Mouse (Mus musculus) liver, embryonic 13.5 days (tissue): ENCODE results near the gene Pou2f3. TPM values are rescaled to one million over a fixed set of nuclear protein-coding genes. Genes with fewer than 3 reads are reported as not detected.

Source experiments
- ATAC-seq: fragments of 200-750 bp; cut with Nextera tagmentation; 2 replicates; pipeline ENCODE4 v1.8.0; 2017; ENCODE audit warnings: low read depth, mild to moderate bottlenecking, moderate number of reproducible peaks, moderate library complexity
- DNase-seq: peaks from one replicate; pipeline ENCODE4 v3.0.0; 2022
- H3K27ac ChIP-seq: fragments of 300-500 bp; sonication (generic); 2 replicates; pipeline ENCODE4 v1.5.1; 2015; ENCODE audit warnings: moderate library complexity, mild to moderate bottlenecking, inconsistent platforms
- H3K27me3 ChIP-seq: fragments of 300-500 bp; sonication (generic); 2 replicates; pipeline ENCODE4 v1.6.1; 2015; ENCODE audit warnings: mild to moderate bottlenecking, inconsistent platforms
- H3K36me3 ChIP-seq: fragments of 300-500 bp; sonication (generic); 2 replicates; pipeline ENCODE4 v1.6.1; 2015; ENCODE audit warnings: mild to moderate bottlenecking, inconsistent platforms
- H3K4me1 ChIP-seq: fragments of 300-500 bp; sonication (generic); replicated peaks from 2 replicates; pipeline ENCODE4 v1.6.1; 2015; ENCODE audit warnings: inconsistent platforms
- H3K4me2 ChIP-seq: fragments of 300-500 bp; sonication (generic); 2 replicates; pipeline ENCODE4 v1.6.1; 2015; ENCODE audit warnings: inconsistent platforms, mild to moderate bottlenecking, moderate library complexity
- H3K4me3 ChIP-seq: fragments of 300-500 bp; sonication (generic); replicated peaks from 2 replicates; pipeline ENCODE4 v1.5.1; 2015; ENCODE audit warnings: mild to moderate bottlenecking, inconsistent platforms
- H3K9ac ChIP-seq: fragments of 300-500 bp; sonication (generic); 2 replicates; pipeline ENCODE4 v1.6.1; 2015; ENCODE audit warnings: mild to moderate bottlenecking, inconsistent platforms
- H3K9me3 ChIP-seq: fragments of 300-500 bp; sonication (generic); replicated peaks from 2 replicates; pipeline ENCODE4 v1.6.1; 2016; ENCODE audit warnings: inconsistent platforms
- WGBS: fragments of 180-500 bp; shearing (Covaris S2); methylation state at CpG from one replicate; pipeline ENCODE4 v1.1.7; 2015; ENCODE audit not compliant: insufficient replicate concordance; 5-methylcytosine and 5-hydroxymethylcytosine counted together
- polyA plus RNA-seq: library from polyadenylated mRNA; unstranded; fragments of >200 nt; fragmentation: Nextera tagmentation; extraction: Ambion mirVana; gene quantifications from 2 replicates; pipeline ENCODE4 v1.2.1, GENCODE M21; 2015

The Pou2f3 gene
- polyA plus RNA-seq, 1 experiment from 2014 or later = not detected

- H3K9me3 ChIP-seq = no peaks in the 10 kb centered on the region
- H3K9ac ChIP-seq = no peak overlapping the region
- 63% methylated on average over 6 of the region's 6 CpGs for WGBS
- no peak for ATAC-seq
- DNase-seq = no peak
- H3K27ac ChIP-seq = no peak overlapping the region
- no peak overlapping the region for H3K4me3 ChIP-seq
- no peak overlapping the region for H3K4me2 ChIP-seq
- H3K36me3 ChIP-seq = no peaks in the 10 kb centered on the region
- no peaks in the 10 kb centered on the region for H3K4me1 ChIP-seq
- peaks cover 10% of the 10 kb centered on the region for H3K27me3 ChIP-seq
Measured at GRCm38 (mm10) chr9:43151779-43152178, 58.4 kb downstream of the Pou2f3 start.

DNA sequence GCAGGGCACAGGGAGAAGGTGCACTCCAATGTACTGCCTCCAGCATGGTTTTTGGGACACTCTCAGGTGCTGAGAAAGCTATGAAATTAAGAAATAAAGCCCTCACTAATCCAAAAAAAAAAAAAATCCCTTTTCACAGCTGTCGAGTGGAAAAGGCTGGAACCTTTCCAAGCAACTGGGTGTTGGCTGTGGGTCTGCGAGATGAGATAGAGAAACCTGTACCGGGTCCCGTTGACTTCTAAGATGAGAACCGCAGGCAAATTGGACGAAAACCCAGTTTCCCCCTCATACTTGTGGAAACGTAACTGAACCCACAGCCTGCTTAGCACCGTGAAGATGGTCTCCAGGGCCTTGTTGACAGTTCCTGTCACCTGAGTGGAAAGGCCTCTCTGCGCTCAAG lies 59.2 kb downstream of the Pou2f3 start:
- Histone ChIP-seq H3K27me3 (peaks cover 13% of the 10 kb centered on the region), H3K9me3 (no peaks in the 10 kb centered on the region), H3K4me2 (no peak overlapping the region), H3K4me3 (no peak overlapping the region), H3K4me1 (no peaks in the 10 kb centered on the region), H3K36me3 (no peaks in the 10 kb centered on the region), H3K27ac (no peak overlapping the region), H3K9ac (no peak overlapping the region)
- DNase-seq (no peak), ATAC-seq (no peak)
- WGBS = 62% methylated on average over 9 of the region's 9 CpGs

DNA sequence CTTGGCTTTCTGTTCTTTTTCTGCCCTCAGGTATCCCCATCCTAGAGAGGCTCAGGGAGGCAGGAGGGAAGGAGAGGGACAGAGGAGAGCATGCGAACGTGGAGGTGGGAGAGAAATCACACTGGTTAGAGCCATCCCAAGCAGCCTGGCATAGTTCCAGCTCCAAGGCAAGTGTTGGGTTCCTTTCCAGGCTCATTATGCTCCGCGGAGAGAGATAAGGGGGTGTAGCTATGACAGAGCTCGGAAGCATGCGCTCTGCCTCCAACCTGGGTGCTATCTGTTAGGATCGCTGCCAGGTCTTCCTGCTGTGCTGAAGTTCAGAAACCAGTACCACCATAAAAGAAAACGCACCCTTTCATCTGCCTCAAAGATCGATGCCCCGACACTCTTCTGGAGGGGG lies 60.1 kb downstream of the Pou2f3 start:
- no peaks in the 10 kb centered on the region for H3K36me3 ChIP-seq
- no peak overlapping the region for H3K27ac ChIP-seq
- H3K27me3 ChIP-seq = peaks cover 13% of the 10 kb centered on the region
- 29% methylated on average over 10 of the region's 10 CpGs for WGBS
- no peak overlapping the region for H3K4me3 ChIP-seq
- DNase-seq = no peak
- H3K9ac ChIP-seq = no peak overlapping the region
- no peaks in the 10 kb centered on the region for H3K4me1 ChIP-seq
- H3K9me3 ChIP-seq = no peaks in the 10 kb centered on the region
- H3K4me2 ChIP-seq = no peak overlapping the region
- no peak for ATAC-seq

- no peaks in the 10 kb centered on the region for H3K9me3 ChIP-seq
- no peak overlapping the region for H3K4me3 ChIP-seq
- no peak for DNase-seq
- no peak overlapping the region for H3K9ac ChIP-seq
- no peaks in the 10 kb centered on the region for H3K36me3 ChIP-seq
- WGBS = 69% methylated on average over 3 of the region's 3 CpGs
- ATAC-seq = no peak
- no peaks in the 10 kb centered on the region for H3K4me1 ChIP-seq
- H3K4me2 ChIP-seq = no peak overlapping the region
- no peak overlapping the region for H3K27ac ChIP-seq
- peaks cover 13% of the 10 kb centered on the region for H3K27me3 ChIP-seq
Measured at GRCm38 (mm10) chr9:43149498-43149897, 60.7 kb downstream of the Pou2f3 start.

- ATAC-seq (no peak), DNase-seq (no peak)
- Histone ChIP-seq H3K9ac (no peak overlapping the region), H3K9me3 (no peaks in the 10 kb centered on the region), H3K36me3 (no peaks in the 10 kb centered on the region), H3K4me2 (no peak overlapping the region), H3K27me3 (peaks cover 10% of the 10 kb centered on the region), H3K27ac (no peak overlapping the region), H3K4me3 (no peak overlapping the region), H3K4me1 (no peaks in the 10 kb centered on the region)
- WGBS = 51% methylated on average over 4 of the region's 4 CpGs
Measured at GRCm38 (mm10) chr9:43145196-43145595, 65.0 kb downstream of the Pou2f3 start.

DNA sequence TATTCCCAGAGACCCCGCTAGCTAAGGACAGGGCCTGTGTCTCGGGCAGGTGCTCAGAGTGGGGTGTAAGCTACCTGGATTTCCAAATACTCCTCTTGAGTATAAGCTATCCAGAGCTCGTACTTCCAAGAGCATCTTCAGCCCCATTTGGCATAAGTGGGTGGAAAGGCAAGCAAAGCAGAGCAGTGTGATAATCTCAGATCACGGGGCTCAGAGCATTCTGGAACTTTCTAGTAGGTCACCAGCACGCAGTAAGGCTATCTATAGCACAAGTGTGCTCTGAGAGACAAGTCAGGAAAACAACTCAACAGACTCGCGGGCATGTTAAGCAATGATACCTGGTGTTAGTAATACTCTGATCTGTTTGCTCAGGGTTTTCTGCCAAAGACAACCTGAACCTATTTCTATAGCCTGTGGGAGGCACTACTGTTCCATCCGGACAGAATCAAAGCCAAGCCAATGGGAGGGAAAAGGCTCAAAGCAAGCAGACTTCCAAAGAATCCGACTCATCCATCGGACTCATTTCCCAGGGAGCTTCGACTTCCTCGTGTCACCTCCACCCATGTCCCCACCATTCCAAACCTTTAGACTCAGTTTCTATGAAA lies 65.9 kb downstream of the Pou2f3 start:
- no peak for ATAC-seq
- peaks cover 15% of the 10 kb centered on the region for H3K27me3 ChIP-seq
- H3K9ac ChIP-seq = no peak overlapping the region
- H3K36me3 ChIP-seq = no peaks in the 10 kb centered on the region
- 47% methylated on average over 12 of the region's 12 CpGs for WGBS
- no peak for DNase-seq
- no peaks in the 10 kb centered on the region for H3K9me3 ChIP-seq
- H3K27ac ChIP-seq = no peak overlapping the region
- no peaks in the 10 kb centered on the region for H3K4me1 ChIP-seq
- no peak overlapping the region for H3K4me3 ChIP-seq
- H3K4me2 ChIP-seq = no peak overlapping the region

GRCm38 (mm10) chr9:43141839-43142238 lies 68.3 kb downstream of the Pou2f3 start:
- no peaks in the 10 kb centered on the region for H3K4me1 ChIP-seq
- ATAC-seq (no peak), DNase-seq (peak; percentile 15)
- no peaks in the 10 kb centered on the region for H3K9me3 ChIP-seq
- WGBS = 6% methylated on average over 4 of the region's 4 CpGs
- H3K36me3 ChIP-seq = no peaks in the 10 kb centered on the region
- no peak overlapping the region for H3K27ac ChIP-seq
- no peak overlapping the region for H3K4me2 ChIP-seq
- H3K9ac ChIP-seq = no peak overlapping the region
- H3K4me3 ChIP-seq = no peak overlapping the region
- H3K27me3 ChIP-seq = peaks cover 28% of the 10 kb centered on the region; the same call in 1 of the 2 replicates

GRCm38 (mm10) chr9:43133525-43133924 lies 76.6 kb downstream of the Pou2f3 start:
- no peaks in the 10 kb centered on the region for H3K9me3 ChIP-seq
- no peak overlapping the region for H3K27ac ChIP-seq
- DNase-seq = no peak
- no peak overlapping the region for H3K4me3 ChIP-seq
- no peaks in the 10 kb centered on the region for H3K36me3 ChIP-seq
- ATAC-seq = no peak
- H3K9ac ChIP-seq = no peak overlapping the region
- H3K4me1 ChIP-seq = peaks cover 13% of the 10 kb centered on the region
- WGBS = 55% methylated on average over 3 of the region's 3 CpGs
- H3K27me3 ChIP-seq = peaks cover 25% of the 10 kb centered on the region
- no peak overlapping the region for H3K4me2 ChIP-seq

GRCm38 (mm10) chr9:43132380-43132779 lies 77.8 kb downstream of the Pou2f3 start:
- Histone ChIP-seq H3K27ac (no peak overlapping the region), H3K4me1 (peaks cover 13% of the 10 kb centered on the region), H3K27me3 (peaks cover 27% of the 10 kb centered on the region), H3K9me3 (no peaks in the 10 kb centered on the region), H3K9ac (no peak overlapping the region), H3K4me3 (no peak overlapping the region), H3K36me3 (no peaks in the 10 kb centered on the region), H3K4me2 (no peak overlapping the region)
- 22% methylated on average over 4 of the region's 4 CpGs for WGBS
- ATAC-seq (no peak), DNase-seq (no peak)

GRCm38 (mm10) chr9:43131940-43132339 lies 78.2 kb downstream of the Pou2f3 start:
- peaks cover 30% of the 10 kb centered on the region for H3K27me3 ChIP-seq
- H3K4me1 ChIP-seq = peaks cover 13% of the 10 kb centered on the region
- no peak overlapping the region for H3K27ac ChIP-seq
- H3K9me3 ChIP-seq = no peaks in the 10 kb centered on the region
- DNase-seq (no peak), ATAC-seq (no peak)
- 55% methylated on average over 5 of the region's 5 CpGs for WGBS
- no peak overlapping the region for H3K4me3 ChIP-seq
- H3K4me2 ChIP-seq = no peak overlapping the region
- no peaks in the 10 kb centered on the region for H3K36me3 ChIP-seq
- no peak overlapping the region for H3K9ac ChIP-seq

DNA sequence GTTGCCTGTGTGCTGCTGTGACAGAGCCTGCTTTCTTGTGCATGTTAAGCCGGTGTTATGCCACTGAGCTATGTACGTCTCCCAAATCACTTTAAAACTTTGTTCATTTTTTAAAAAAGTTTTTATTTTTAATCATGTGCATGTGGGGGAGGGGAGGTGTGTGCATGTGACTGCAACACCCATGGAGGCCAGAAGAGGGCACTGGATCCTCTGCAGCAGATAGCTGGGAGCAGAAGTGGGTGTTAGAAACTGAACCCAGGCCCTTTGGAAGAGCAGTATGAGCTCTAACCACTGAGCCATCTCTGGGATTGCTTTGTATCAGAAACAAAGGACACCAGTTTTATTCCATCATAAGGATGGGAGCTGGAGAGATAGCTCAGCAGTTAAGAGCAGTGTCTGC lies 79.5 kb downstream of the Pou2f3 start:
- ATAC-seq = no peak
- WGBS = 78% methylated on average over 2 of the region's 2 CpGs
- peaks cover 39% of the 10 kb centered on the region for H3K27me3 ChIP-seq

GRCm38 (mm10) chr9:43127101-43127787 lies 82.9 kb downstream of the Pou2f3 start:
- no peaks in the 10 kb centered on the region for H3K9me3 ChIP-seq
- no peak overlapping the region for H3K27ac ChIP-seq
- H3K4me3 ChIP-seq = no peak overlapping the region
- ATAC-seq (no peak), DNase-seq (no peak)
- H3K27me3 ChIP-seq = peaks cover 47% of the 10 kb centered on the region
- H3K9ac ChIP-seq = no peak overlapping the region
- no peak overlapping the region for H3K4me2 ChIP-seq
- 49% methylated on average over 10 of the region's 10 CpGs for WGBS
- no peaks in the 10 kb centered on the region for H3K36me3 ChIP-seq
- peaks cover 21% of the 10 kb centered on the region for H3K4me1 ChIP-seq

More for the DNA sequence above, 79.5 kb downstream of the Pou2f3 start:
- DNase-seq = no peak
- Histone ChIP-seq H3K4me1 (peaks cover 17% of the 10 kb centered on the region), H3K27ac (no peak overlapping the region), H3K9me3 (no peaks in the 10 kb centered on the region), H3K4me3 (no peak overlapping the region), H3K4me2 (no peak overlapping the region), H3K9ac (no peak overlapping the region), H3K36me3 (no peaks in the 10 kb centered on the region)
